Mouse (Mus musculus): ENCODE data around the gene Hoxc13. TPM values are rescaled to one million over a fixed set of nuclear protein-coding genes. Genes with fewer than 3 reads are reported as not detected.

Hoxc13 gene
- polyA plus RNA-seq, 2 experiments from 2014 or later, result not detected

DNA sequence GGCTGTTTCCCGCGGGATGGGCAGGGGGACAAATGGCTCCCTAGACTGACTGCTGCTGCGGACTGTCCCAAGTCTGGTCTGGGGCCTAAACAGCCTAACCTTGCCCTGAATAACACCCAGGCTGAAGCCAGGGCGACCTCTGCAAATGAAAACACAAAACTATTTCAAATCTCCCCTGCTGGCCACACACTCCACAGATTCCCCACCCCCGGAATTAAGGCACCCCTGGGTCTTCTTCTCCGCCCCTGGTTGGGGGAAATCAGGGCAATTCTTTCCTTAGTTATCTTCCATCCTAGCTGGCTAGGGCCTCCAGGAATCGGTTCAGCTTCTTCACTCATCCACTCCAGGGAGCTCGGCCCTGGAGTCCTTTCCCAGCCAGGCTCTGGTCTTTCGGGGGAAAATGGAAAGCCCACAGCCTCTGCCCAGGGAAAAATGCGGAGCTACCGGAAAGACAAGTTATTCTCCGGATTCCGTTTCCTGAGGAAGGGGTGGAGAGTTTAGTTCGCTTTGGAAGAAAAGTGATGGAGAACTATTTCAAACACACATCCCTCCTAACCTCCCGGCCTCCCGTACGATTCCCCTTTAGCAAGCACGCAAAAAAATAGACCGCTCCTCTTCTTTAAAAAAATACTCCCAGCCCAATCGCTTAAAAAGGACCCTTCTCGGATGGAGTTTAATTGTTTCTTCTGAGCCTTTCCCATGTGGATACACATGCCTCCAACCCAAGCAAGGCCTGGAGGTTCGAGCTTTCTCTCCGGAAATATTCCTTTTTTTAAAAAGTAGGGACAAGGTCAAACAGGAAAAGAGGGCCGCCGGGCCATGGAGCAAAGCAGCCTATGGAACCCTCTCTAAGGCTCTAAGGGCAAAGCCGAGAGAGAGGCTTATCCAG is 44.3 kb downstream of the Hoxc13 start:
- ATAC-seq, result no peak

DNA sequence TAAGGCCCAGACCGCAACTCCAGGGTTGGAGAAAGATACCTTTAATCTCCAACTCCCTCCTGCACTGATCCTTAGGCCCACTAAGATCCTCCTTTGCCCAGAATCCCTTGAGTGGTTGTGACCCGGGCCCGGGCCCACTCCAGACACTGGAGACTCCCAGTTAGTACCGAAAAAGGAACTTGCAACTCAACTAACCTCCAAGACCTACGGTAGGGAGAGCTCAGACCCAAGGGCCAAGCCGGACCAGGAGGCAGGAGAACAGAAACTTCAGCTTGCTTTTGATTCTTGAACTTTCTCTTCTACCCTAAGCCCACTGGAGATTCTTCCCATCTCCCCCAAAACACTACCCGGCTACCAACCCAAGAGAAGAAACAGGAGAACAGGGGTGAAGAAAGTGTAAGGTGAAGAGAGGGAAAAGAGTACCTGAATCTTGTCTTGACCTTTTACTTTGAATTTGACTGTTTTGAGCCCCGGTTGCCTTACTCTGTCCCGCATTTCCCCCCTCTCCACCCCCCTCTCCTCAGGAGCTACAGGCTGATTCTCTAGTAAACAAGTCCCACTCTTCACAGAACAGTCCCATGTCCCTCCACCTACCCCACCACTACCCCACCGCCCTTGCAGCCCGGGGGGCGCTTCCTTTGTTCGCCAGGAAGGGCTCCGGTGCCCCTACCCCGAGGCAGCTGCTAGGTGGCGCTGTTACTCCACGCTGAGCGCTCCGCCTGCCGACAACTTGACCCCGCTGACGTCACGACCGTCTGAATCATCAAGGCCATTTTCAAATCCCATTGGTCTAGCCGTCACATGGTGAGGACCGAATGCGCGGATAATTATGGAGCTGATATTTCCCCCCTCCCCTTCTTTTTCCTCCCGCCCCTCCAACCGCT is 45.2 kb downstream of the Hoxc13 start:
- peak; percentile 79 for ATAC-seq

DNA sequence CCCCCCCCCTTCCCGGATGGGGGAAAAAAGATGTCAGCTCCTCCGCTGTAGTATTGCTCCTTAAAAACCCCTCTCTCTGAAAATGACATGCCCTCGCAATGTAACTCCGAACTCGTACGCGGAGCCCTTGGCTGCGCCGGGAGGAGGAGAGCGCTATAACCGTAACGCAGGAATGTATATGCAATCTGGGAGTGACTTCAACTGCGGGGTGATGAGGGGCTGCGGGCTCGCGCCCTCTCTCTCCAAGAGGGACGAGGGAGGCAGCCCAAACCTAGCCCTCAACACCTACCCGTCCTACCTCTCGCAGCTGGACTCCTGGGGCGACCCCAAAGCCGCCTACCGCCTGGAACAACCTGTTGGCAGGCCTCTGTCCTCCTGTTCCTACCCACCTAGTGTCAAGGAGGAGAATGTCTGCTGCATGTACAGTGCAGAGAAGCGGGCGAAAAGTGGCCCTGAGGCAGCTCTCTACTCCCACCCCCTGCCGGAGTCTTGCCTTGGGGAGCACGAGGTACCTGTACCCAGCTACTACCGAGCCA is 45.9 kb downstream of the Hoxc13 start, which contains the start of gene Hoxc10:
Hoxc10 (plus strand) TSS at position 21 of the 536 bp plus-strand sequence.
- no peak for ATAC-seq

- no peak for ATAC-seq
Observed at GRCm38 (mm10) chr15:102967312-102967510, 46.3 kb downstream of the Hoxc13 start, which contains the start of gene Hoxc5. Gene Hoxc5 (plus strand): TSS chr15:102967443.

DNA sequence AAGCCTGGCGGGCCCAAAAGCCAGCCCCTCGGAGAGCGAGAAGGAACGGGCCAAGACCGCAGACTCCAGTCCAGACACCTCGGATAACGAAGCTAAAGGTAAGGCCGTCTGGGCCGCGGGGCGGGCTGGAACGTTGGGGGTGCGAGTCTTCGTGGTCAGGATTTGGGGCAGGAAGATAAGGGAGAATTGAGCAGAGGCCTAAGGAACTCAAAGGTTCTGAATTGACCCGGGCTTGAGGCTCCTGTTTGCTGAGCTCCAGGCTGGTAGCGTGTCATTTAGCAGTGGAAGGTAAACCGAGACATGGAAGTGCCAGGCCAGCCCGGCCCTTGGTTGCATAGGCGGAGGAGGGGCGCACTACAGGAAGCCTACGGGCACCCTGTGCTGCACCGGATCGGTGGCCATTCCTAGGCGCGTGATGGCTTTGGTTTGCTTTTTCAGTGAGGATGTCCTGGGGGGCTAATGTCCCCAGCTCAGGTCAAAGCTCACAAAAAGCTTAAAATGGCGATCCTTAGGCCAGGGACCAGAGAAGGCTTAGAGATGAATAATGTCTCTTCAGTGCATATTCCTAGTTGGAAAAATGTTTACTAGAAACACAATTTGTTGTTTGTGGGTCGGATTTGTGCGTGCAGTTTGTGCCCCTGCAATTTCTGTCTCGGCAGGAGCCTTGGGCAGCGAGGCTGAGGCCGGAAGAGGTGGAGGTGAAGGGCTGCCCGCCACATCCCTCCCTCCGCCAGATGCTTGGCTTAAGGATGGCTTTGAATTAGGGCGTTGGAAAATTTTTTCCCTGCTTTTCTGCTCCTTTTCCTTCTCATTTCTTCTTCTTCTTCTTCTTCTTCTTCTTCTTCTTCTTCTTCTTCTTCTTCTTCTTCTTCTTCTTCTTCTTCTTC is 46.9 kb downstream of the Hoxc13 start:
- no peak for ATAC-seq

DNA sequence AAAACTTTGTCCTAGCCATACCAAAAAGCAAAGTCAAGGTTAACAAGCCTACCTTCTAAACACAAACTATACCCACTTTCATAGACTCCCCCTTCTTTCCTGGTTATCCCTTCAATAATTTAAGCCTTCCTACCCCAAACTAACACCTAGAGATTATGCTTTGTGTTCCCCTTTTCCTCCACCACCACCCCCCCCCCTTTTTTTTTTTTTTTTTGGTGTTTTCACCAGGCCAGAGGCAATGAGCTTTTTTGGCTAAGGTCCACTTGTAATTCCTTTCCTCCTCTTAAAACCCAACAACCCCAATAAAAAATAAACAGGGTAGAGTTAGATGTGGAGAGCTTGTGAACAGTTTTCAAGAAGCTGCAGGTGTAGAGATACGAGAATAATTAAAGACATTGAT is 48.4 kb downstream of the Hoxc13 start:
- ATAC-seq, result no peak

GRCm38 (mm10) chr15:102970740-102971139 is 49.8 kb downstream of the Hoxc13 start:
- ATAC-seq, result no peak

GRCm38 (mm10) chr15:102972254-102972653 is 51.4 kb downstream of the Hoxc13 start:
- ATAC-seq, result no peak

DNA sequence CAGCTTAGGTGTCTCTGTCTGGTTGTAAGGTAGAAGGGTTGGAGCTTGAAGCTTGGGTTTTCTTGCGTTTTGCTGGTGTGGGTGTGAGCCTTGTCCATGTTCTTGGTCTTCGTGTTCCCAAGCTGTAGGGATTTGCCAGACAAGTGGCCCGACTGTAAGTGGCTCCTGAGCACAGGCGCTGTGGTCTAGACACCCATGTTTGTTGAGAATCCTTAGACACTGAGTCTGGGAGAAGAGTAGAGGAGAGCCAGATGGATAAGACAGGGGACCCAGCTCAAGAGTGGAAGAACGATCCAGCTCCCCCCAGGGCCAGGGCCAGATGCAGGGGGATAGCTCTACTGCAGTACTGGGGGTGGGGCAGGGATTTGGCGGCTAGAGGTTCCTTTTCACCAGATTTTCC is 51.9 kb downstream of the Hoxc13 start:
- ATAC-seq, result no peak

DNA sequence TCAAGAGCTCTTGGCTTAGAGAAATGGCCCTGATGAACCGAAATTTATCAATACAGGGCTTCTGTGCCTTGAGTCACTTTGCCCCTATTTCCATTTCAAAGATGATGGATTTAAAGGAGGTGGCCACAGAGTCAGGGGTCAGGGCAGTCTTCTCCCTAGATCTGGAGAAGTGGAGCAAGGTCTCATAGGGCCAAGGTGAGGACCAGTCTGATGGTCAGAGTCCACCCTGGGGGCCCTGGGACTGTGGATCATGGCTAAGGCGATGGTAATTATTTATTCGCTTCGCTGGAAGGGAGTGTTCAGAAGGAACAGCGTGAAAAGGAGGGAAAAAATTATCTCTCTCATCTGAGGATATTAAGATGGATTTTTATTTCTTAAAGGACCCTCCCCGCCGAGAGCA is 54.1 kb downstream of the Hoxc13 start:
- no peak for ATAC-seq

DNA sequence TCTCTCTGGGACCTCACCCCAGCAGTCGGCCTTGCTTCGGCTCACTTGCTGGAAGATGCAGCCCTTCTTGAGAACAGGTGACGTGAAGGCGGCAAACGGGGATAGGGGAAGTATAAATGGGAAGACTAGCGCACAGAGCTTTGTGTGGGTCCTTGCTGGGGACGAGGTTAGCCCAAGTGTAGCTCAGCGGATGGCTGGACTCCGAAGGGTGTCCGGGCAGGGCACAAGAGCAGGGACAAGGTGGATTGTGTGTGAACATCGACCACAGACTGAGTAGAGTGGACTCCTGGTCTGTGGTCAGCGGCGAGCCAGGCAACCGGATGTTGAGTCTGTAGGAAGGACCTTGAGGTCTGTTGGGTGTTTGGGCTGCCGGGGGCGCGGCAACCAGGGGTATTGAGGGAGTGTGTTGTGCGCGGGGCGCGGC is 54.8 kb downstream of the Hoxc13 start:
- ATAC-seq, result no peak

DNA sequence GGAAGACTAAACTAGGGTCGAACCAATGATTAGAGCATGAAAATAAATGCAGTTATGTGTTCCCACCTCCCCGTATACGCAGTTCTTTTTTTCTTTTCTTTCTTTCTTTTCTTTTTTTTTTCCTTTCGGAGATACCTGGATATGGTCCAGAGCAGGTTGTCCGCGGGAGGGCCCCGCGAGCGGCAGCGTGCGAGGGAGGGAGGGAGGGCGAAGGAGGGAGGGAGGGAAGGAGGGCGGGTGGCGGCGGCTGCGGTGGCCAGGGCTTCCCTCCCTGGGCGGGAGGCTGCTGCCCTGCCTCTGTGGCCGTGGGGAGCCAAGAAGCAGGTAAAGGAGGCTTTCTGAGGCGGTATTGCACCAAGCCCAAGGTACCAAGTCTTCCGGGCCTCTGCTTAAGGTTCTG is 55.3 kb downstream of the Hoxc13 start, which contains the start of gene Hoxc9:
Hoxc9 (plus strand) TSS at position 269 of the 400 bp plus-strand sequence.
- no peak for ATAC-seq

DNA sequence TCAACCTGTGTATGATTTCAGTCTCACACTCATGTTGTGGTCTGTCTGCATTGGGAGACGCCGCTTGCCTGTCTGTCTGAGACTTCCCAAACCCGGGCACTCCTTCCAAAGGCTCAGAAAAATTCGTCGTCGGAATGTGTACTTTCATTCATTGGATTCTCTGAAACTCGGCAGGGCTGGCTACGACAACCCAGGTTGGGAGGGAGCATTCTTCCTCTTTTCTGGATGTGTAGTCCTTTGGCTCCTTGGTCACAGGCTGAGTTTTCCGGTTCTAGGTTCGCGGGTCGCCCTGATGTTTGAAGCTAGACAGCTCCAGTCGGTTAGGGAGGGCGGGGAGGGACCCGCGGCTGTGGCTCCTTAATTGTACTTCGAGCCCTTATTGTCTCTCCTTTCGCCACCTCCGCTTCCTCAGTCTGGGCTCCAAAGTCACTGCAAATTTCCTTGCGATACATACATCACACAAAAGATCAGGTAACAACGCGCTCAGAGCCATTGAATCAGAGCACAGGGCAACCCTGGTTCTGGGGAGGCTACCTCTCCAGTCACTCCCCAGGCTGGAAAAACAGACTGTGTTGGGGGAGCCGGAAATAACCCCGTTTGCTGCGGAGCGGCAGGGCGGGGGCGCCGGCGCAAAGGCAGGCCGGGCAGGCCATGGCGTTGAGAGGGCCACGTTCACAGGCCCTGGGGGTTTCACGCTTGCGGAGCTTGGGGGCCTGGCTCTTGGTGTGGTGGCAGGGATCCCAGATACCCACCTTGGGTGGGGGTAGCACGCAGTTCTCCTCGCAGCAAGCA is 55.9 kb downstream of the Hoxc13 start:
- ATAC-seq, result peak; percentile 55

DNA sequence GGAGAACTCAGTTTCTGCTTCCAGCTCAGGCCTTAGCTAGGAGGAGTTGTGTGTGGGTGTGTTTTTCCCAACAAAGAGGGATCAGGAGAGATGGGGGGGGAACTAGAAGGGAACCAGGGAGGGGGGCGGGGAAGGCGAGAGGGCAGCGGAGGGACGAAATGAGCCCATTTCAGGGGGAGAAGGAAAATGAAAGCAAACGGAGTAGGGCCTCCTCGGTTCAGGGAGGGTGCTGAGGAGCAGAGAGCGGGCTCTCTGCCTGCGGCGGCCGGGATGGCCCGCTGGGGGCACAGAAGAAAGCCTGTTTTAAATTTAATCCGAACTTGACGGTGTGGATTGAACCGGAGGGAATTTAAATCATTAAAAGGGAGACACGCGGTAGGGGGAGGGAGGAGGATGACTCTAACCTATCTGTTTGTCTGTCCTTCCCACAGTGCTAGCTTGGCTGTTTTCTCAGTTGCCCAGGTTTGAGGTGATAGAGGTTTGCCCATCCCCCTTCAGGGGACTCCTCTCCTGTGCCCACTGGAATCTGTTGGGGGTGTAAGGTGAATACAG is 56.6 kb downstream of the Hoxc13 start:
- ATAC-seq, result peak; percentile 44

Other genes with a start within 250 kb of the Hoxc13 start
- 10 to 100 TPM; 59.6 to 89.5 TPM for gene Atp5g2, start 248.8 kb upstream of the Hoxc13 start, polyA plus RNA-seq (2017; shearing (Covaris generic))
- 10 to 100 TPM; 37.8 to 60.1 TPM for gene Calcoco1, start 198.9 kb upstream of the Hoxc13 start, polyA plus RNA-seq (2017; shearing (Covaris generic))
- gene Hoxc12, start 15.7 kb downstream of the Hoxc13 start, polyA plus RNA-seq (2017; shearing (Covaris generic)), result not detected
- not detected for gene Hoxc11, start 33.3 kb downstream of the Hoxc13 start, polyA plus RNA-seq (2017; shearing (Covaris generic))
- not detected for gene Hoxc10, start 45.7 kb downstream of the Hoxc13 start, polyA plus RNA-seq (2017; shearing (Covaris generic))
- not detected for gene Hoxc5, start 46.3 kb downstream of the Hoxc13 start, polyA plus RNA-seq (2017; shearing (Covaris generic))
- not detected for gene Hoxc9, start 55.3 kb downstream of the Hoxc13 start, polyA plus RNA-seq (2017; shearing (Covaris generic))
- gene Hoxc8, start 69.5 kb downstream of the Hoxc13 start, polyA plus RNA-seq (2017; shearing (Covaris generic)), result under 1 TPM in 1 of 2 experiments, not detected in 1; 0.43 TPM
- not detected for gene Hoxc6, start 77.2 kb downstream of the Hoxc13 start, polyA plus RNA-seq (2017; shearing (Covaris generic))
- gene Hoxc4, start 97.8 kb downstream of the Hoxc13 start, polyA plus RNA-seq (2017; shearing (Covaris generic)), result not detected
- 1 to 10 TPM; 6.0 to 8.1 TPM for gene Smug1, start 246.0 kb downstream of the Hoxc13 start, polyA plus RNA-seq (2017; shearing (Covaris generic))